Mouse (Mus musculus) c-Kit-positive CD71-positive TER-119-negative erythroid progenitor cells, embryonic 14.5 days (primary cell): ENCODE measurements around the gene Usp15.

Source experiments
- DNase-seq: peaks from one replicate; pipeline ENCODE4 v3.0.0-alpha.2; 2013; ENCODE audit warnings: low read depth

Gene Usp15

GRCm38 (mm10) chr10:123175771-123176170 is 21.0 kb downstream of the Usp15 start:
- DNase-seq, result no peak

- no peak for DNase-seq
Observed at GRCm38 (mm10) chr10:123170898-123171297, 25.9 kb downstream of the Usp15 start.

- no peak for DNase-seq
Observed at GRCm38 (mm10) chr10:123165542-123165941, 31.3 kb downstream of the Usp15 start.

GRCm38 (mm10) chr10:123160508-123160907 is 36.3 kb downstream of the Usp15 start:
- no peak for DNase-seq

GRCm38 (mm10) chr10:123159316-123159715 is 37.5 kb downstream of the Usp15 start:
- DNase-seq, result no peak

GRCm38 (mm10) chr10:123156392-123156791 is 40.4 kb downstream of the Usp15 start:
- DNase-seq, result no peak

- DNase-seq, result no peak
Observed at GRCm38 (mm10) chr10:123155764-123156163, 41.0 kb downstream of the Usp15 start.

GRCm38 (mm10) chr10:123153321-123153720 is 43.5 kb downstream of the Usp15 start:
- DNase-seq, result no peak

GRCm38 (mm10) chr10:123148025-123148814 is 48.6 kb downstream of the Usp15 start:
- no peak for DNase-seq

GRCm38 (mm10) chr10:123147180-123147579 is 49.6 kb downstream of the Usp15 start:
- DNase-seq, result no peak

GRCm38 (mm10) chr10:123146349-123146748 is 50.4 kb downstream of the Usp15 start:
- no peak for DNase-seq

- no peak for DNase-seq
Observed at GRCm38 (mm10) chr10:123144256-123144655, 52.5 kb downstream of the Usp15 start.

GRCm38 (mm10) chr10:123142395-123143050 is 54.3 kb downstream of the Usp15 start:
- no peak for DNase-seq

- no peak for DNase-seq
Observed at GRCm38 (mm10) chr10:123135818-123136217, 61.0 kb downstream of the Usp15 start.

GRCm38 (mm10) chr10:123131487-123131886 is 65.3 kb downstream of the Usp15 start:
- DNase-seq, result no peak

GRCm38 (mm10) chr10:123120666-123121392 is 76.0 kb downstream of the Usp15 start:
- DNase-seq, result no peak

- DNase-seq, result no peak
Observed at GRCm38 (mm10) chr10:123116861-123117260, 79.9 kb downstream of the Usp15 start.

- no peak for DNase-seq
Observed at GRCm38 (mm10) chr10:123113466-123113865, 83.3 kb downstream of the Usp15 start.

GRCm38 (mm10) chr10:123112787-123113168 is 84.0 kb downstream of the Usp15 start:
- DNase-seq, result no peak

- DNase-seq, result no peak
Observed at GRCm38 (mm10) chr10:123112056-123112786, 84.6 kb downstream of the Usp15 start.

GRCm38 (mm10) chr10:123110548-123110947 is 86.2 kb downstream of the Usp15 start:
- DNase-seq, result no peak

- DNase-seq, result no peak
Observed at GRCm38 (mm10) chr10:123108527-123108926, 88.3 kb downstream of the Usp15 start.
